Mouse (Mus musculus) ES-E14 (cell line): ENCODE results near the gene Myadml2. TPM values are rescaled to one million over a fixed set of nuclear protein-coding genes. Genes with fewer than 3 reads are reported as not detected.
"Not testable (repeated sequence)": the region's sequence is repeated elsewhere in the genome, so short reads cannot be mapped to it uniquely, and the experiment has no call there.

Experiments
- DNase-seq: peaks from one replicate; pipeline ENCODE4 v3.0.0-alpha.2; 2013; ENCODE audit warnings: low read depth, low spot score
- H3K27ac ChIP-seq: 2 replicates; pipeline ENCODE4 v1.5.1; 2012; ENCODE audit warnings: low read depth, mild to moderate bottlenecking, low read length, moderate library complexity, mixed read lengths; ENCODE audit not compliant: poor library complexity, insufficient read depth, severe bottlenecking
- H3K36me3 ChIP-seq: 2 replicates; pipeline ENCODE4 v1.6.1; 2012; ENCODE audit warnings: mild to moderate bottlenecking, low read length, moderate library complexity, mixed read lengths; ENCODE audit not compliant: control insufficient read depth, poor library complexity, insufficient read depth, severe bottlenecking
- H3K4me1 ChIP-seq, 2 experiments: fragments of 150-350 bp in 1 of 2; sonication (generic) in 1 of 2; 2 replicates each; pipeline ENCODE4 v1.6.1; 2012; ENCODE audit warnings: low read length in 2 of 2, mild to moderate bottlenecking in 1 of 2, mixed read lengths in 1 of 2; ENCODE audit not compliant: control insufficient read depth in 2 of 2, insufficient read depth in 2 of 2, poor library complexity in 1 of 2
- H3K4me3 ChIP-seq, 2 experiments: fragments of 150-350 bp in 1 of 2; sonication (generic) in 1 of 2; 2 replicates each; pipeline ENCODE4 v1.5.1; 2012; ENCODE audit warnings: low read length in 2 of 2, low read depth in 1 of 2, mild to moderate bottlenecking in 1 of 2, mixed read lengths in 1 of 2; ENCODE audit not compliant: insufficient read depth in 1 of 2, poor library complexity in 1 of 2, severe bottlenecking in 1 of 2
- H3K9ac ChIP-seq: 2 replicates; pipeline ENCODE4 v1.6.1; 2012; ENCODE audit warnings: low read depth, mild to moderate bottlenecking, low read length, mixed read lengths; ENCODE audit not compliant: poor library complexity, insufficient read depth, severe bottlenecking
- H3K9me3 ChIP-seq: fragments of 150-350 bp; sonication (generic); 2 replicates; pipeline ENCODE4 v1.6.1; 2012; ENCODE audit warnings: low read depth, mild to moderate bottlenecking, low read length; ENCODE audit not compliant: control insufficient read depth, insufficient read depth
- CHD2 ChIP-seq: IDR thresholded peaks from 2 replicates; pipeline ENCODE4 v1.6.1; 2014; ENCODE audit warnings: mild to moderate bottlenecking, low read depth, low read length, inconsistent platforms
- HCFC1 ChIP-seq: IDR thresholded peaks from 2 replicates; pipeline ENCODE4 v1.6.1; 2012; ENCODE audit warnings: low read length, inconsistent platforms, borderline replicate concordance; ENCODE audit not compliant: insufficient read depth
- MAFK ChIP-seq: IDR thresholded peaks from 2 replicates; pipeline ENCODE4 v1.6.1; 2014; ENCODE audit warnings: mild to moderate bottlenecking, low read depth, low read length, inconsistent platforms; ENCODE audit not compliant: insufficient read depth
- ZC3H11A ChIP-seq: IDR thresholded peaks from 2 replicates; pipeline ENCODE4 v1.6.1; 2012; ENCODE audit warnings: low read depth, mild to moderate bottlenecking, inconsistent platforms, low read length, borderline replicate concordance
- ZNF384 ChIP-seq: IDR thresholded peaks from 2 replicates; pipeline ENCODE4 v1.6.1; 2012; ENCODE audit warnings: low read depth, low read length, inconsistent platforms
- in situ Hi-C, 2 experiments: fragments of 600-800 bp; cut with MboI; formaldehyde crosslinking; loops; one replicate each; pipeline ENCODE4 v1.15.1; 2025; ENCODE audit warnings: low sequenced_read_pairs in 2 of 2, inconsistent platforms in 1 of 2; ENCODE audit not compliant: unreplicated experiment in 2 of 2
- total RNA-seq: library from RNA; depleted of rRNA; stranded (reverse); fragments of 300-350 nt; gene quantifications from 2 replicates; pipeline ENCODE4 v1.2.3, GENCODE M21; 2012

The Myadml2 gene
- total RNA-seq, 1 experiment, result not detected

DNA sequence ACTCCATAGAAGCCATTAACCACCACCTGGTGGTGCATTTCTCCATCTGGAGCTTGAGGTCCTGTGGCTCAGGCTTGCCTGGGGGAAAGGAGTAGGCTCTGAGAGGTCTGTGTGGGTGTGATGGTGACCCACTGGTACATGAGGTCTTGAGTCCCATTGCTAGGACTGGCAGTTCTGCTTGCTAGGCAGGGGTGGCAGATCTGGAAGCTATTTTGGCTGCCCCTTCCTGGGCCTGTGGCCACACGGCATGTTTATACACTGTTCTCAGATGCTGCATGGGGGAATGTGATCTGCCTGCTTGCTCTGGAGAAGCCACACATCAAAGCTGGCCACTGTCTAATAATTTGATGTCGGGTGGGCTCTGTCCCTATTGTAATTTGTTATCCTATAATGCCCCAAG is 36.1 kb upstream of the Myadml2 start:
- in situ Hi-C loops, result no loop called here
- no peak for TF ChIP-seq ZNF384
- no peak for TF ChIP-seq MAFK
- no peak for TF ChIP-seq CHD2
- no peak for TF ChIP-seq ZC3H11A
- no peak for TF ChIP-seq HCFC1
- H3K36me3 ChIP-seq, result peaks cover 55% of the 10 kb centered on the region
- no peaks in the 10 kb centered on the region for H3K9me3 ChIP-seq
- no peak for DNase-seq
- H3K27ac ChIP-seq, result no peak overlapping the region
- H3K9ac ChIP-seq, result no peak overlapping the region
- H3K4me3 ChIP-seq, result no peak overlapping the region
- H3K4me1 ChIP-seq, result peaks cover 0 to 7% of the 10 kb centered on the region in 2 experiments; a peak in 1 of 4 replicates

DNA sequence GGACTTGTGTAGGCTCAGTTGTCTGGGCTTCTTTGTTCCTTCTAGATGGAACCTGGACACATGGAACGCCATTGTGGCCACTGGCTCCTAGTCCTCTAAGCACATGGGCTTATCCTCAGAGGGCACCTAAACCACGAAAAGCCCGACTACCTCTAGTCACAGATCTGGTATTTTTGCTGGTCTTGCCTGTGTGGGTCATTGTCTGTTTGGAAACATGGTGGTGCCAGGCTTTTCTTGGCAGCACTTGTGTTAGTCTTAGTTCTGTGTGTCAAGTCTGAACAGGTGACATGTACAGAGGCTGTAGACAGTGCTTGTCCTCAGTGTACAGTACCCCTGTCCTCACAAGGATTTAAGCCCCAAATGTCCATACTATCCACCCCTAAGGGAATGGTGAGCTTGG is 35.6 kb upstream of the Myadml2 start:
- no peak overlapping the region for H3K4me3 ChIP-seq
- no peak overlapping the region for H3K27ac ChIP-seq
- no peak overlapping the region for H3K9ac ChIP-seq
- in situ Hi-C loops, result no loop called here
- peaks cover 0 to 7% of the 10 kb centered on the region in 2 experiments; a peak in 1 of 4 replicates for H3K4me1 ChIP-seq
- peaks cover 55% of the 10 kb centered on the region for H3K36me3 ChIP-seq
- no peaks in the 10 kb centered on the region for H3K9me3 ChIP-seq
- DNase-seq, result no peak
- no peak for TF ChIP-seq ZC3H11A
- TF ChIP-seq HCFC1, result no peak
- no peak for TF ChIP-seq ZNF384
- no peak for TF ChIP-seq CHD2
- no peak for TF ChIP-seq MAFK

DNA sequence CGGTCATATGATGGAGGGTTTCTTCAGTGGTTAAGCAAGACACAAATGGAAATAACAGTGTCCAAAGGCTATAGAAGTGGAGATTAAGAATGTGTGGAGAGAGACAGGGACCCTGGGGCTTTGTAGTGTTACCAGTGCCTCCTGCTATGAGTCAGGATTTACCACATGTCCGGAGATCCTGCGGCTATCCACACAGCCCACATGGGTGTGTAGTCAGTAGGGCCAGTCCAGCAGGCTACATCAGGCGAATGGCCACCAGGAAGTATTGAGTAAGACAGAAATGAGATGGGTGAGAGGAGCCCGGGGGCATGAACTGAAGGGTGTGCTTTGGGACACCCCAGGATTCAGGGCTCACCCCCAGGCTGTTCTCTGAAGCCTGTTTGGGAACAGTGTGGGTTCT is 34.7 kb upstream of the Myadml2 start:
- Histone ChIP-seq H3K4me3 (no peak overlapping the region), H3K27ac (no peak overlapping the region), H3K9me3 (no peaks in the 10 kb centered on the region), H3K36me3 (peaks cover 56% of the 10 kb centered on the region), H3K4me1 (peaks cover 0 to 10% of the 10 kb centered on the region in 2 experiments; a peak in 1 of 4 replicates), H3K9ac (no peak overlapping the region)
- TF ChIP-seq ZC3H11A (no peak), MAFK (no peak), ZNF384 (no peak), HCFC1 (no peak), CHD2 (no peak)
- in situ Hi-C loops, result no loop called here
- DNase-seq, result no peak

DNA sequence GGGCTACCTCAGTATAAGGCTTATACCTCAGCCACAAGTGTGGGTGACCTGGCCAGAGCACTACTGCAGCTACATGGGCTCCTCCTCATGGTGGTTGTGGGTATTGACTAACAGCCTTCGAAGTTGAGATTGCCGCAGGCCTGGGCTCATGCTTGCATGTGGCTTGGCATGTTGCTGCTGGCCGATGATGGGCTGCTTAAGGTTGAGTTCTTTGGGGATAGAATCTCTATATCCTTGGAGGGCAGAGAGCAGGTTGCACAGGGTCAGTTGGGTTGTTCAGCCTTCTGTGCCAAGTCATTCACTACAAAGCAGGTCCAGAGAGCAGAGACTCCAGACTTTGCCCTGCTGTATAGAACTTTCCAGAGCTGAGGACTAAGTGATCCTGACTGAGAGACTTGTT is 32.0 kb upstream of the Myadml2 start:
- Histone ChIP-seq H3K36me3 (peaks cover 59% of the 10 kb centered on the region), H3K4me3 (no peak overlapping the region)

DNA sequence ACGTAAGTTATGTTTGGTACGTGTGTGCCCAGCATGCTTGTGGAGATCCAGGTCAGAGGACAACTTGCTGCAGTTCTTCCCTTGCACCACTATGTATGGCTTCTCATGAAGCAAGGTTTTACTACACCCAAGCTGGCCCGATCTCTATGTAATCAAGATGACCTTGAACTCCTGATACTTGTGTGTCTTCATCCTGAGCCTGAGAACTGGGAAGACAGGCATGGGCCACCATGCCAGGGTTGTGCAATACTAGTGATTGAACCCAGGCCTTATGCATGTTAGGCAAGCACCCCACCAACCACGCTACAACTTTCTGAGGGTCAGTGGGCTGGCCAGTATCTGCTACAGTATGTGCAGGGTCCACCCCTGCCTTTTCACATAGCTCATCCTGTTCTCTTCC is 29.0 kb upstream of the Myadml2 start:
- H3K9me3 ChIP-seq, result no peaks in the 10 kb centered on the region
- H3K4me1 ChIP-seq, result peaks cover 0 to 4% of the 10 kb centered on the region in 2 experiments; a peak in 3 of 4 replicates
- H3K27ac ChIP-seq, result no peak overlapping the region
- H3K36me3 ChIP-seq, result peaks cover 44% of the 10 kb centered on the region
- TF ChIP-seq ZC3H11A (no peak), ZNF384 (no peak), CHD2 (no peak), MAFK (no peak), HCFC1 (no peak)
- in situ Hi-C loops, result no loop called here
- no peak overlapping the region for H3K9ac ChIP-seq
- no peak for DNase-seq
- H3K4me3 ChIP-seq, result no peak overlapping the region

More for the DNA sequence above, 32.0 kb upstream of the Myadml2 start:
- no peak overlapping the region for H3K9ac ChIP-seq
- no peaks in the 10 kb centered on the region for H3K9me3 ChIP-seq
- TF ChIP-seq MAFK, result no peak
- TF ChIP-seq ZNF384, result no peak
- TF ChIP-seq CHD2, result no peak
- peak; percentile 33; the same call in 1 of the 2 replicates for TF ChIP-seq ZC3H11A
- no peak for TF ChIP-seq HCFC1
- H3K27ac ChIP-seq, result no peak overlapping the region
- peaks cover 0 to 3% of the 10 kb centered on the region in 2 experiments; a peak in 1 of 4 replicates for H3K4me1 ChIP-seq
- DNase-seq, result no peak
- in situ Hi-C loops, result no loop called here

DNA sequence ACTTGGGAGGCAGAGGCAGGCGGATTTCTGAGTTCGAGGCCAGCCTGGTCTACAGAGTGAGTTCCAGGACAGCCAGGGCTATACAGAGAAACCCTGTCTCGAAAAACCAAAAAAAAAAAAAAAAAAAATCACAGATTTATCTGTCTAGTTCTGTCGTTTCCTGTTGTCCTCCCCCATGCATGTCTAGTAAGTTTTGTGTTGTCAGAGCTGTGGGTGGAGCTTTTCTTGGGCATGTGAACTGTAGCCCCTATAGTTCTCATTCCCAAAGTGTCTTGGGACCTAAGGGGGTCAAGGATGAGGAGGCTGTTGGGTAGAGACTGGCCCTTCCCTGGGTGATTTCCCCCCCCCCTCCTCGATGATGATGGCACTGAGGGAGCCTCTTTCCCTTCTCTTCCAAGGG is 27.9 kb upstream of the Myadml2 start:
- H3K4me1 ChIP-seq, H3K4me3 ChIP-seq, H3K9me3 ChIP-seq, DNase-seq, in situ Hi-C loops, H3K9ac ChIP-seq, H3K27ac ChIP-seq: not testable (repeated sequence)
- H3K36me3 ChIP-seq, result peaks cover 40% of the 10 kb centered on the region
